Mouse (Mus musculus) heart, adult 2 months (tissue): ENCODE data around the gene Hsd3b7.

Source experiments
- CTCF ChIP-seq: fragments of 200-600 bp; IDR thresholded peaks from 2 replicates; pipeline ENCODE4 v1.8.1; 2022; ENCODE audit warnings: antibody characterized with exemption, mild to moderate bottlenecking, moderate library complexity
- POLR2A ChIP-seq: fragments of 200-500 bp; IDR thresholded peaks from 2 replicates; pipeline ENCODE4 v1.6.1; 2011; ENCODE audit warnings: mild to moderate bottlenecking, low read depth, low read length, control low read depth; ENCODE audit not compliant: insufficient read depth

GRCm38 (mm10) chr7:127817053-127817452, 16.6 kb downstream of the Hsd3b7 start:
- TF ChIP-seq CTCF (no peak), POLR2A (no peak)
